Mouse (Mus musculus): ENCODE measurements around the gene Arpp21.

DNA sequence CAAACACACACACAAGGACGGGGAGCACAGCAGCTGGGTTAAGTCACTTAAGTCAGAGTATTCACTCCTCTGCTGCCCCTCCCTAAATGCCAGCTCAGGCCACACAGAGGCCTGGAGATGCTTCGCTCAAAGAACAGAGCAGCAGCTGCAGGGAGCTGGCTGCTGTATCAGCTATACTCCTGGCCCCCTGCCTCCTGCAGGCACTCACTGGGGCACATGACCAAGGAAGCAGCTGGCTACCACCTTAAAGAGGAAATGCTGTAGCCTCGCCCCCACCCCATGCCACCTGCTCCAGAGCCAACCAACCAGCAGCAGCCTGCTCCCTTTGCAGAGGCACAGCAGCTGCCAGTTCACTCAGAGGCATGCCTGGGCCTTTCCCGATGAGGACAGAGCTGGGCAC lies 28.0 kb downstream of the Arpp21 start:
- TF ChIP-seq CTCF (IDR thresholded peaks at IDR 0.05; ENCODE audit: control insufficient read depth, insufficient read depth, insufficient replicate concordance, low read depth, low read length) (no peak), POLR2A (IDR thresholded peaks at IDR 0.05; ENCODE audit: control insufficient read depth, low read depth, low read length) (no peak)

Measured in testis, adult 2 months (tissue).